Mouse (Mus musculus) thymus, adult 2 months (tissue): ENCODE data around the gene D430041D05Rik. TPM values are rescaled to one million over a fixed set of nuclear protein-coding genes. Genes with fewer than 3 reads are reported as not detected.

Experiments
- DNase-seq: peaks from one replicate; pipeline ENCODE4 v3.0.0; 2021
- H3K27ac ChIP-seq: fragments of 200-500 bp; 2 replicates; pipeline ENCODE4 v1.5.1; 2012; ENCODE audit warnings: low read length, control low read depth; ENCODE audit not compliant: control insufficient read depth, insufficient read depth
- H3K27me3 ChIP-seq: fragments of 200-500 bp; 2 replicates; pipeline ENCODE4 v1.6.1; 2012; ENCODE audit warnings: mild to moderate bottlenecking, low read length, moderate library complexity, mixed read lengths; ENCODE audit not compliant: control insufficient read depth, insufficient read depth
- H3K36me3 ChIP-seq: fragments of 200-500 bp; 2 replicates; pipeline ENCODE4 v1.6.1; 2012; ENCODE audit warnings: mild to moderate bottlenecking, low read length, moderate library complexity; ENCODE audit not compliant: control insufficient read depth, insufficient read depth
- H3K4me1 ChIP-seq: fragments of 200-500 bp; replicated peaks from 2 replicates; pipeline ENCODE4 v1.6.1; 2012; ENCODE audit warnings: low read length; ENCODE audit not compliant: control insufficient read depth, insufficient read depth
- H3K4me3 ChIP-seq: fragments of 200-500 bp; 2 replicates; pipeline ENCODE4 v1.5.1; 2012; ENCODE audit warnings: mild to moderate bottlenecking, low read length, control low read depth, moderate library complexity; ENCODE audit not compliant: control insufficient read depth, insufficient read depth
- CTCF ChIP-seq: fragments of 200-500 bp; IDR thresholded peaks from 2 replicates; pipeline ENCODE4 v1.5.1; 2012; ENCODE audit warnings: mild to moderate bottlenecking, control low read depth, low read length, moderate library complexity, borderline replicate concordance; ENCODE audit not compliant: control insufficient read depth, poor library complexity, insufficient read depth; ENCODE audit errors: extremely low read depth
- POLR2A ChIP-seq: fragments of 200-500 bp; IDR thresholded peaks from 2 replicates; pipeline ENCODE4 v1.6.1; 2012; ENCODE audit warnings: mild to moderate bottlenecking, low read length, control low read depth, moderate library complexity; ENCODE audit not compliant: control insufficient read depth, poor library complexity, insufficient read depth; ENCODE audit errors: extremely low read depth
- WGBS: fragments of 180-500 bp; shearing (Covaris S2); methylation state at CpG from one replicate; pipeline ENCODE4 v1.1.7; 2018; 5-methylcytosine and 5-hydroxymethylcytosine counted together
- polyA plus RNA-seq: library from polyadenylated mRNA; depleted of rRNA; stranded (reverse); fragments of >200 nt; gene quantifications from 2 replicates; pipeline ENCODE4 v1.2.3, GENCODE M21; 2012

Gene D430041D05Rik
- polyA plus RNA-seq, 1 experiment, result 3.0 TPM

DNA sequence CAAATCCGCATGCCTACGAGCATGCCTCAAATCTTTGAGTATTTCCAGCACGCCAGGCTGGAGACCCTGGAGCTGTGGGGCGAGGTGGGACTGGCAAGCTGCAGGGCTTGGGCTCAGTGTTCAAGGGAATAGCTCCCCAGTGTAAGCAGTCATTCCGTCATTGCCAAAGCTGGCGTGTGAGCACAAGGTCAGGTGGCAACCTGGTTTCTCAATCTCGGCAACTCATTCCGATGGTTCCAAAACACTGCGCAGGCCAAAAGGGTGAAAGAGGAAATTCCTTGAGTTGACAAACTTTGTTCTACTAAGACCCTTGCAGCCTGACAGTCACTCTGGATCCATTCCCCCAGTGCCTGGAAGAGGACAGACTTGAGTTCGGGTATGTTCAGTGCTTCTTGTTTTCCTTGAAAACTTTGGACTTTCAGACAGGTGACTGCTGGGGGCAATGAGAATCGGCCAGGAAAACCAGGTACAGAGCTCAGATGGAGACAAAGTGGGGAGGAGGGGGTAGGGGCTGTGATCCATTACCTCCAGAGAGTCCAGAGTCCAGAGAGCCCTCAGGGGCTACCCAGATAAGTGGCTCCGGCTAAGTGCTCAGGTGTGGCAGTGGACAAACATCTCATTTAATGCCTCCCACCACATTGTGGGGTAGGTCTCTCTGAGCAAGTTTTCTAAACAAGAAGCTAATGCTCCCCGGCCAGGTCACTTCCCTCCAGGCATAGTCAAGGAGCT, 281.8 kb downstream of the D430041D05Rik start:
- no peak overlapping the region for H3K4me3 ChIP-seq
- TF ChIP-seq CTCF, result no peak
- no peak for TF ChIP-seq POLR2A
- no peak for DNase-seq
- no peaks in the 10 kb centered on the region for H3K4me1 ChIP-seq
- H3K27ac ChIP-seq, result no peak overlapping the region
- H3K27me3 ChIP-seq, result peaks cover 3% of the 10 kb centered on the region; the same call in 1 of the 2 replicates
- 93% methylated on average over 13 of the region's 13 CpGs for whole genome bisulfite sequencing
- no peaks in the 10 kb centered on the region for H3K36me3 ChIP-seq

DNA sequence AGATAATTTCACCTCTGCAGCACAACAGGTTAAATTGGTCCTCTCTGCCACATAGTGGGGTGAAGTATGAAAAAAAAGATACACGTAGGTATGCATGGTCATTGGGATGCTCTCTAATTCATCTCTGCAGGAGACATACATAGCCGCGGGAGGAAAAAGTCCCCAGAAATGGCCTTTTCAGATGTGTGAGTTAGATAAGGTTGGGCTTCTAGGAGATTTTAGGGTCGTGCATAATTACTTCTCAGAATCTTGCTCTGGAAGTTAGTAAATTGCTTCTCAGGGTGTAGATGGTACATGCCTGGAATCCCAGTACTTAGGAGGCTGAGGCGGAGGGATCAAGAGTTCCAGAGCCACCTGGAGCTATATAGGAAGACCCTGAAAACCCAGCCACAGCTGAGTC, 286.7 kb downstream of the D430041D05Rik start:
- H3K4me3 ChIP-seq, result no peak overlapping the region
- DNase-seq, result no peak
- peaks cover 10% of the 10 kb centered on the region for H3K4me1 ChIP-seq
- no peaks in the 10 kb centered on the region for H3K36me3 ChIP-seq
- 78% methylated on average over 5 of the region's 5 CpGs for WGBS
- H3K27me3 ChIP-seq, result peaks cover 6% of the 10 kb centered on the region
- no peak for TF ChIP-seq CTCF
- TF ChIP-seq POLR2A, result no peak
- H3K27ac ChIP-seq, result no peak overlapping the region

DNA sequence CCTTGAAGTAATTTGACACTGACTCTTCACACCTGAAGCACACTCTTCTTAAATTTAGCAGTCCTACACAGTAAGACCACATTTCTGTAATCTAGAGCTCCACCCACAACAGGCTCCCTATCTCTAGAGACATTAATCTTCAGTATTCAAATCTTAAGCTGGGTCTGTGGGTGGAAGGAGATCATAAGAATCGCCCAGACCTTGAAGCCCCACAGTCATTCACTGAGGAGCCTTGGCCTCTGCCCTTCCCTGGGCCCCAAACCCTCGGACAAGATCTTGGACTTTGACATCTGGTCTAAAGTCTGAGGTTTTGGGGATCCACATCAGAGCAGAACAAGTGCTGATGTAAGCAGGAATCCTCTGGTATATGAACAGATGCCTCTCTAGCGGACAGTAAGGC, 287.3 kb downstream of the D430041D05Rik start:
- no peaks in the 10 kb centered on the region for H3K36me3 ChIP-seq
- WGBS, result 53% methylated on average over 3 of the region's 3 CpGs
- peaks cover 6% of the 10 kb centered on the region for H3K27me3 ChIP-seq
- no peak overlapping the region for H3K4me3 ChIP-seq
- peaks cover 10% of the 10 kb centered on the region for H3K4me1 ChIP-seq
- TF ChIP-seq CTCF (no peak), POLR2A (no peak)
- no peak for DNase-seq
- H3K27ac ChIP-seq, result no peak overlapping the region

- DNase-seq, result peak; percentile 86
- Histone ChIP-seq H3K36me3 (no peaks in the 10 kb centered on the region), H3K4me3 (peak within 1 kb of the TSS; percentile 47), H3K27me3 (peaks cover 6% of the 10 kb centered on the region), H3K4me1 (peaks cover 10% of the 10 kb centered on the region), H3K27ac (no peak within 1 kb of the TSS)
- 1% methylated on average over 74 of the region's 74 CpGs for WGBS
- TF ChIP-seq CTCF (no peak), POLR2A (no peak)
These were observed 288.1 kb downstream of the D430041D05Rik start, which contains the start of gene A930018P22Rik for GRCm38 (mm10) chr2:104122505-104123378. Gene A930018P22Rik (plus strand): TSS chr2:104122769.

DNA sequence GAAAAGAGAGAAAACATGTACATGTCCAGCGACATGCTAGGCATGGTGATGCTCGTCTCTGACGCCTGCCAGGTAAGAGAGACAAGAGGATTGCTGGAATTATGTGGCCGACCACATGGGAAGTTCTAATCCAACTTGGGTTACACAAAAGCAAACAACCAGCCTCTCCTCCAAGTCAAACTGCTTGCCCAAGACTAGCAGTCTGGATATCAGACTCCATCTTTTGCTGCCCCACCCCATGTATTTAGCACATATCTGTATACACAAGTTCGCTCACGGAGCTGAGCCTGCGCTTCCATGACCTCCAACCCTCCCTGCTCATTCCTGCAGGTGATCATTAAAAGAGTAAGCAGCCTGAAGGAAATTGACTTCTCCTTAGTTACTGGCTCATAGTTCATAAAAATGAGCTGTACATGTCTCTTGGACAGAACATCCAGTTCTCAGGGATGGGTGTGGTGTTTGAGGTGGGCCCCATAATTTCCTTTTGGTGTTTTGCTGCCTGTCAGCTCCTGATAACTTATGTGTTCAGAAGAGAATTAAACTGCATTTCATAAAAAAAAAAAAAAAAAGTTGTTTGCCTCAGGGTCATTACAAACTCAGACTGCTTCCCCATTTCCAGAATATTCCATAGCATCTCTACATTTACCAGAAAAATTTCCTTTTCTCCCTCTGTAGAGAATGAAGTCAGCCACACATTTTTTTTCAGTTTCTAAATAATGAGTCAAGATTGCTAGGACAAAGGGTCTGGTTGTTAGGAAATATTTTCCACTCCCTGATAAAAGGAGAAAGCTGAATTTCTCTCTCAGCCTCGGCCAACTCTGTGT, 288.9 kb downstream of the D430041D05Rik start:
- WGBS, result 86% methylated on average over 8 of the region's 8 CpGs
- no peak for TF ChIP-seq CTCF
- TF ChIP-seq POLR2A, result no peak
- Histone ChIP-seq H3K27ac (no peak overlapping the region), H3K4me1 (peaks cover 10% of the 10 kb centered on the region), H3K4me3 (peak overlapping the region; percentile 47; the same call in 1 of the 2 replicates), H3K36me3 (no peaks in the 10 kb centered on the region), H3K27me3 (peaks cover 6% of the 10 kb centered on the region)
- no peak for DNase-seq

DNA sequence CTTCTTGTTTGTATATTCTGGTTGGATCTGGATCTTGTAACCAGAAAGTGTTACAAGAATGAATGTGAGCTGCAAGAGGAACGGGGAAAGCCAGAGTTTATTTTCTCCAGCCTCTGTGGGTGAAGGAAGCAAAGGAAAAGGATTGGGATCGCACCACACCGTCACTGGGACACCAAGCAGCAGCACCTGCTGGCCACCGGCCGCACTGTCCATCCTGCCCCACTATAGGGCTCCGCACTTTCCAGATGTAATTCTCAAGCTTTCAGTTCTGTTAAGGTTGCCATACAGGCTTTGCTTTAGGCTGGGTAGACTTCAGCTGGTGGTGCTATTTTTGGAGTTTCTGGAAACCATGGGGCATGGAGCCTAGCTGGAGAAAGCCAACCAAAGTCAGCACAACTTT, 290.5 kb downstream of the D430041D05Rik start:
- 90% methylated on average over 6 of the region's 6 CpGs for whole genome bisulfite sequencing
- no peak for DNase-seq
- H3K4me3 ChIP-seq, result no peak overlapping the region
- no peak overlapping the region for H3K27ac ChIP-seq
- no peak for TF ChIP-seq POLR2A
- no peak for TF ChIP-seq CTCF
- H3K36me3 ChIP-seq, result no peaks in the 10 kb centered on the region
- H3K4me1 ChIP-seq, result peaks cover 10% of the 10 kb centered on the region
- peaks cover 4% of the 10 kb centered on the region for H3K27me3 ChIP-seq
